Comparison of ENCODE assay signal across 10 mouse cellular contexts in genomic region chr2:135926660-135927343, GRCm38 (mm10).
DNase-seq lines count a peak whose midpoint lies in the region; ATAC-seq and TF ChIP-seq lines count a peak whose summit lies in the region.
"Had no signal": no experiment of that assay in that cellular context is flagged by ENCODE, and none has a peak within 500 bp of the region (broad histone marks: within the 10 kb centered on the region; RNA-seq: fewer than 3 reads in every experiment).

No protein-coding gene starts in this region.

- TF ChIP-seq RAD21 in MEL (IDR thresholded peaks at IDR 0.05; ENCODE audit: low read depth, low read length) = peak; percentile 36

- H3K4me3 ChIP-seq in hindbrain, embryonic 11.5 days (ENCODE audit: low read depth, low read length) = no peak overlapping the region
- H3K4me3 ChIP-seq in hindbrain, embryonic 13.5 days = no peak overlapping the region
- no peak overlapping the region for H3K4me3 ChIP-seq in MEL (ENCODE audit: control insufficient read depth in 1 of 2, insufficient read depth in 1 of 2, low read depth in 2 of 2, low read length in 2 of 2)
- no peak overlapping the region for H3K4me3 ChIP-seq in cerebellum, adult 2 months (replicated peaks; ENCODE audit: insufficient read depth, low read depth, low read length)
- H3K4me3 ChIP-seq: heart, embryonic 15.5 days had no signal

- ATAC-seq in hindbrain, embryonic 11.5 days (ENCODE audit: low FRiP score) = no peak
- ATAC-seq in hindbrain, embryonic 13.5 days (ENCODE audit: low FRiP score) = no peak
- ATAC-seq in granulocyte monocyte progenitor cell, adult 5-6 weeks (replicated peaks; ENCODE audit: poor library complexity, severe bottlenecking) = peak; percentile 33; the same call in 1 of the 2 replicates

- TF ChIP-seq EP300 in MEL (IDR thresholded peaks at IDR 0.05; ENCODE audit: low read depth in 1 of 2, low read length in 2 of 2) = no peak

- TF ChIP-seq POLR2A in MEL (IDR thresholded peaks at IDR 0.05; ENCODE audit: control insufficient read depth in 1 of 2, insufficient read depth in 1 of 2, low read depth in 1 of 2, low read length in 2 of 2, poor library complexity in 1 of 2) = no peak
- no peak for TF ChIP-seq POLR2A in cerebellum, adult 2 months (IDR thresholded peaks at IDR 0.05; ENCODE audit: borderline replicate concordance, insufficient read depth, low read length)

- H3K4me1 ChIP-seq in hindbrain, embryonic 11.5 days (replicated peaks; ENCODE audit: control insufficient read depth, insufficient read depth, low read length) = no peaks in the 10 kb centered on the region
- 0 out of 2 replicates have a peak, but pooled peaks cover 5% of the 10 kb centered on the region for H3K4me1 ChIP-seq in hindbrain, embryonic 13.5 days (replicated peaks)
- H3K4me1 ChIP-seq in MEL (ENCODE audit: control insufficient read depth in 1 of 2, insufficient read depth in 2 of 2, low read length in 2 of 2) = no peaks in the 10 kb centered on the region
- H3K4me1 ChIP-seq in cerebellum, adult 2 months (ENCODE audit: control insufficient read depth, insufficient read depth, low read length) = peaks cover 32% of the 10 kb centered on the region

- H3K27ac ChIP-seq in hindbrain, embryonic 11.5 days (ENCODE audit: low read depth, low read length) = no peak overlapping the region
- no peak overlapping the region for H3K27ac ChIP-seq in hindbrain, embryonic 13.5 days
- H3K27ac ChIP-seq in MEL (ENCODE audit: control insufficient read depth, low read depth, low read length) = no peak overlapping the region
- peak overlapping the region; percentile 59; the same call in 1 of the 2 replicates for H3K27ac ChIP-seq in cerebellum, adult 2 months (ENCODE audit: insufficient read depth, low read length)
- H3K27ac ChIP-seq: heart, embryonic 15.5 days had no signal

- H3K27me3 ChIP-seq in hindbrain, embryonic 11.5 days (ENCODE audit: control insufficient read depth, insufficient read depth, low read length) = no peaks in the 10 kb centered on the region
- H3K27me3 ChIP-seq in hindbrain, embryonic 13.5 days = no peaks in the 10 kb centered on the region
- H3K27me3 ChIP-seq in MEL (ENCODE audit: control insufficient read depth in 1 of 2, insufficient read depth in 2 of 2, low read length in 2 of 2) = no peaks in the 10 kb centered on the region
- no peaks in the 10 kb centered on the region for H3K27me3 ChIP-seq in cerebellum, adult 2 months (ENCODE audit: control insufficient read depth, insufficient read depth, low read length)
- H3K27me3 ChIP-seq: heart, embryonic 15.5 days had no signal

- H3K36me3 ChIP-seq in hindbrain, embryonic 11.5 days (ENCODE audit: control insufficient read depth, insufficient read depth, low read length) = no peaks in the 10 kb centered on the region
- H3K36me3 ChIP-seq in hindbrain, embryonic 13.5 days = no peaks in the 10 kb centered on the region
- no peaks in the 10 kb centered on the region for H3K36me3 ChIP-seq in MEL (ENCODE audit: control insufficient read depth in 1 of 2, insufficient read depth in 2 of 2, low read length in 2 of 2)
- H3K36me3 ChIP-seq: G1E; heart, embryonic 15.5 days had no signal

- H3K79me2 ChIP-seq in MEL (ENCODE audit: control insufficient read depth, insufficient read depth, low read length, poor library complexity) = no peaks in the 10 kb centered on the region

- H3K9me3 ChIP-seq in hindbrain, embryonic 11.5 days (ENCODE audit: control insufficient read depth, low read length) = no peaks in the 10 kb centered on the region
- no peaks in the 10 kb centered on the region for H3K9me3 ChIP-seq in hindbrain, embryonic 13.5 days
- H3K9me3 ChIP-seq in MEL (replicated peaks; ENCODE audit: insufficient read depth, low read length) = no peaks in the 10 kb centered on the region
- H3K9me3 ChIP-seq: heart, embryonic 15.5 days had no signal

- peak in 1 of 3 experiments; percentile 19; a peak in 1 of 6 replicates for TF ChIP-seq CTCF in MEL (IDR thresholded peaks at IDR 0.05 in 2 of 3, conservative IDR thresholded peaks at IDR 0.05 in 1 of 3; ENCODE audit: control insufficient read depth in 1 of 3, insufficient read depth in 1 of 3, low read depth in 2 of 3, low read length in 3 of 3, poor library complexity in 1 of 3, severe bottlenecking in 1 of 3)
- peak; percentile 37; the same call in 1 of the 2 replicates for TF ChIP-seq CTCF in cerebellum, adult 2 months (IDR thresholded peaks at IDR 0.05; ENCODE audit: borderline replicate concordance, insufficient read depth, low read depth, low read length)

- 85% methylated on average over 8 of the region's 8 CpGs for WGBS in hindbrain, embryonic 11.5 days
- WGBS in hindbrain, embryonic 13.5 days = 86% methylated on average over 8 of the region's 8 CpGs
- WGBS in cerebellum, adult 2 months = 59% methylated on average over 8 of the region's 8 CpGs

- peak; percentile 50 for DNase-seq in hindbrain, embryonic 11.5 days (ENCODE audit: low spot score)
- no peak for DNase-seq in MEL (ENCODE audit: low read depth, low spot score)
- peak; percentile 64 to 80 for DNase-seq in cerebellum, adult 2 months
- DNase-seq in kidney, postnatal 25 days = peak; percentile 46 to 83
- peak; percentile 78 for DNase-seq in lung, postnatal 10 days
- peak; percentile 42 for DNase-seq in skeletal muscle tissue, adult 2 months (ENCODE audit: low read depth, low spot score)

- no peak overlapping the region for H3K4me2 ChIP-seq in hindbrain, embryonic 11.5 days (replicated peaks; ENCODE audit: low read depth, low read length)
- H3K4me2 ChIP-seq in hindbrain, embryonic 13.5 days = no peak overlapping the region
- H3K4me2 ChIP-seq: heart, embryonic 15.5 days had no signal

- H3K9ac ChIP-seq in hindbrain, embryonic 11.5 days (ENCODE audit: low read depth, low read length) = no peak overlapping the region
- H3K9ac ChIP-seq in hindbrain, embryonic 13.5 days = no peak overlapping the region
- no peak overlapping the region for H3K9ac ChIP-seq in MEL (ENCODE audit: control insufficient read depth, low read depth, low read length, poor library complexity, severe bottlenecking)
- H3K9ac ChIP-seq: heart, embryonic 15.5 days had no signal

TF ChIP-seq in MEL, 35 proteins besides CTCF, POLR2A, EP300 and RAD21:
- 0 out of 2 replicates have a peak, but pooled peaks have one; percentile 2 for TF ChIP-seq ZC3H11A (IDR thresholded peaks at IDR 0.05; ENCODE audit: low read depth, low read length)
- TF ChIP-seq SMC3 (IDR thresholded peaks at IDR 0.05; ENCODE audit: low read depth, low read length) = peak; percentile 35; the same call in 1 of the 2 replicates
- no peak for TF ChIP-seq HCFC1 (IDR thresholded peaks at IDR 0.05; ENCODE audit: low read depth, low read length)
